Mouse (Mus musculus): ENCODE measurements around the gene Nfix.
A peak's percentile ranks its signal among the peaks of the same experiment; 100 is the strongest.
"Not testable (repeated sequence)": the region's sequence is repeated elsewhere in the genome, so short reads cannot be mapped to it uniquely, and the experiment has no call there.

Gene Nfix

DNA sequence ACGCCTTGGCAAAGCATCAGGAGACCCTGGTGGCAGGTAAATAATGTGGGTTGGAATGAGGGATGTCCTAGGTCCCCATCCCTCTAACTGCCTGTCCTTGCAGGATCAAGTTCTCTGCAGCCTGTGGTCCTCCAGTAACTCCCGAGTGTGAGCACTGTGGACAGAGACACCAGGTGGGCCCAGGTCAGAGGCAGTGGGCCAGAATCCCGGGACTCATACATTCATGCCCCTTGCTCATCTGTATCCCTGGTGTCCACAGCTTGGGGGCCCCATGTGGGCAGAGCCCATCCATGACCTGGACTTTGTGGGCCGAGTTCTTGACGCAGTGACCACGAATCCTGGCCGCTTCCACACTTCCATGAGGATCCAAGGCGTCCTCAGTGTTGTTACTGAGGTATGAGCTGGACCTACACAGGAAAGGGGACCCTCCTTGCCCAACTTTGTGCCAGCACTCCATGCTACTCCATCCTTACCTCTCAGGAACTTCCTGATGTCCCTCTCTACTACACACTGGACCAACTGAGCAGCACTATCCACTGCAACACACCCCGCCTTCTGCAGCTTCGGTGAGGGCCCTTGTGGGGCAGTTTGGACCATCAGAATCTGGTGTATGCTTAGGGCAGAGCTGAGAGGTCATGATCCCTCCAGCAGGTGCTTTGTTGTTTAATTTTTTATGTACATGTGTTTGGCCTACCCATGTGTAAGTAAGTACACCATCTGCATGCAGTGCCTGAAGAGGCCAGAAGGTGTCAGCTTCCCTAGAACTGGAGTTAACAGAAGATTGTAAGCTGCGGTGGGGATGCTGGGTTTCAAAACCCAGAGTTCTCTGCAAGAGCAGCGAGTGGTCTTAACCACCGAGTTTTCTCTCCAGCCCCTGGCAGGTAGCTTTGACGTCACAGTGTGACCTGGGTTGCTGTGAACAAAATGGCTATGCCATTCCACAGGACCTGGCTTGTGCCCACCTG lies 102.7 kb downstream of the Nfix start:
- peak; percentile 83 for DNase-seq

DNA sequence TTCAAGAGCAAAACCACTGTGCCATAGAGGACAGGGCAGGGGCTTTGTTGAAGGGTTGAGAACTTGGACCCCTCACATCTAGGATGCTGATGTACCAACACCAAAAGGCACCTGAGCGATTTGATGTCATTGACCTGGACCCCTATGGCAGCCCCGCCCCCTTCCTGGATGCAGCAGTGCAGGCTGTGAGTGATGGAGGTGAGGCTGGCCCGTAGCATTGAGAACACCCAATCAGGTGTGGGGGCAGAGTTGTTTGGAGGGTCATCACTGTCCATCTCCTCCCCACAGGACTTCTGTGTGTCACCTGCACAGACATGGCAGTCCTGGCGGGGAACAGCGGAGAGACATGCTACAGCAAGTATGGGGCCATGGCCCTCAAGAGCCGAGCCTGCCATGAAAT lies 105.0 kb downstream of the Nfix start:
- no peak for DNase-seq

DNA sequence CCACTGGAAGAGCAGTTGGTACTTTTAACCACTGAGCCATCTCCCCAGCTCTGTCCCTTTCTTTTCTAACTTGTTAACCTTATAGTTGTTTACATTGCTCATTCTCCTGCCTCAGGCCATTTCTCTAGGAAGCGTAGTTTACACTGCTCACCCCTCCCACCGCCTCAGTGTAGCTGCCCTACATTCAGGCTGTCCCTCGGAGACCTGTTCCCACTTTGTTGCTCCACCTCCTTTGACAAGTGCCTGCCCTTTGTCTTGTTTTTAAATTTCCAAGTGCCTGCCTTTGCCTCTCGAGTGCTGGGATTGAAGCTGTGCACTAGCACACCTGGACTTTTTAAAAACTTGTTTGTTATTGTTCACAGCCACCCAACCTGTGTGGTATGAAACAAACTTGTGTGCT lies 106.8 kb downstream of the Nfix start:
- DNase-seq, result no peak

DNA sequence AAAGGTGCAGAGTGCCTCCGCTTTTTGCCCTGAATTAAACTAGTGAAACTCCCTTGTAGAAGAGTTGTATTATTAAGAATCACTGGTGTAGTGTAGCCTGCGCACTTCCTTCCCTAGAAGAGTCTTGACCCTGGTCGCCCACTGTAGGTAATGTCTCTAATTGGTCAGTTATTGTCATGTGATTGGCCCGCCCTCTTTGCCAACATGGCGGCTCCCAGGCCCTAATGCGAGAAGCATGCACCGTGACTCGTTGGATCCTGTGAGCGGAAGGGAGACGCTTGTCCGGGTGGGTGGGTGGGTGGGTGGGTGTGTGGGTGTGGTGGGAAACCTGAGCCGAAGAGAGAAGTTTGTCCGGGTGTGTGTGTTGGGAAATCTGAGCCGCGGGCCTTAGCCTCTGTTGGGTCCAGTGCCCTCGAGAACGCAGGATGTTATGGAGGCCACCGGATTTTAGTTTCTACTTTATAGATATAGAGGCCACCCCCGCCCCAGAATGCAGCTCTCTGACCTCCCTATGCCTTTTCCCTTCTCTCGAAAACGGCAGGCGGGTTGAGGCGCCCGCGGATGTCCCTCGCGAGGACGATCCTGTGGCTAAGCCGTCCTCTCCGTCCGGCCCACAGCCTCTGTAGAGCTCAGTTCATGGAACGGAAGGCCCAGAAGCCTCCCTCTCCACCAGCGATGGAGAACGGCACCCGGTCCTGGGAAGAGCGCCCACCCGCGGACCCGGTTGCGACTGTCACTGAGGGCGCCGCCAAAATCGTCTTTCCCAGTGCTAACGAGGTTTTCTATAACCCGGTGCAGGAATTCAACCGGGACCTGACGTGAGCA lies 110.8 kb downstream of the Nfix start:
- DNase-seq, result peak; percentile 95

DNA sequence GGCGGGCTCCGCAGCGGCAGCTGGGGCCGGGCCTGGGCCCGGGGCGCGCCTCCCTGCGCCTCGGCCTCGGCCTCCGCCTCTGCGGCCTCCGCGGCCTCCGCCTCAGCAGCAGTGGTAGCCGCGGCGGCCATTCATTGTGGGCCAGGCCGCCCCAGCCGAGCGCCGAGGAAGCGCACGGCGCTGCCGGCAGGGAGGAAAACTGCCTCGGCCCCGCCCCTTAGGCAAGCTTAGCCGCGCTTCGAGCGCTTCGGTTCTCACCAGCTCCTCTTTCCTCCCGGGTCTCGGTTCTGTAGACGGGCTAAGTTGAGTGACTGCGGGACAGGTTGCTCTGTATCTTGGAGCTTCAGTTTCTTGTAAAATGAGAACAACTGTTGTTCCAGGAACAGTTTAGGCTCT lies 112.4 kb downstream of the Nfix start, which contains the start of gene Nacc1:
Gene Nacc1 (minus strand): TSS at position 158 of the 396 bp plus-strand sequence.
- DNase-seq, result peak; percentile 95

DNA sequence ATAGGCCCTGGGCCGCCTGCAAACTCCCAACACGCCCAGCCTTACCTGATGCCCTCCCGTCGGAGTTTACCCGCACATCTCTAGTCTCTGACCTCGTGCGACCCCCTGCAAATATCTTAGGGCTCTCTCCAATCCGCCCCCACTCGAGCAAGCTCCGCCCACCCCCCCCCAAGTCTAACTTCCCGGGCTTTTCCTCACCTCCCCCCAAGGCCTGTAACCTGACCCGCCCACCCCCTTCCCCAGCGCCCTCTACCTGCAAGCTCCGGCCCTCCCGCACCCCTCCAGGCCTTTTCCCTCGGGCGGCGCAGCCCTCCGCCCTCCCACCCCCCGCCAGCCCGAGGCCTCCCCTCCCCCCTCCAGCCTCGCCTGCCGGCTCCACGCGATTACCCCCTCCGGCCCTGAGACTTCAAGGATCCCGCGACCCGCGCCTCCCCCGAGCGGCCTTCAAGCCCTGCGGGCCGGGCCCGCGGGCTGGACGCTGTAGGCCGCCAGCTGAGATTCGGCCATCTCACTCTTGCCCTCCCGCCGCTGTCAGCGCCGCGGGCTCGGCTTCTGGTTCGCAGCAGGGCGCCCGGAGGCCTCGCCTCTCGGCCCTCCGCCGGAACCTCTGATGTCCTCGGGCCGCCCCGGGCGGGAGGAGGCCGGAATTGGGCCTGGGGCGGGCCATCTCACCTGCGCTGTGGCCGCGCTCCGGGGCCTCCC lies 113.0 kb downstream of the Nfix start:
- peak; percentile 38 for DNase-seq

DNA sequence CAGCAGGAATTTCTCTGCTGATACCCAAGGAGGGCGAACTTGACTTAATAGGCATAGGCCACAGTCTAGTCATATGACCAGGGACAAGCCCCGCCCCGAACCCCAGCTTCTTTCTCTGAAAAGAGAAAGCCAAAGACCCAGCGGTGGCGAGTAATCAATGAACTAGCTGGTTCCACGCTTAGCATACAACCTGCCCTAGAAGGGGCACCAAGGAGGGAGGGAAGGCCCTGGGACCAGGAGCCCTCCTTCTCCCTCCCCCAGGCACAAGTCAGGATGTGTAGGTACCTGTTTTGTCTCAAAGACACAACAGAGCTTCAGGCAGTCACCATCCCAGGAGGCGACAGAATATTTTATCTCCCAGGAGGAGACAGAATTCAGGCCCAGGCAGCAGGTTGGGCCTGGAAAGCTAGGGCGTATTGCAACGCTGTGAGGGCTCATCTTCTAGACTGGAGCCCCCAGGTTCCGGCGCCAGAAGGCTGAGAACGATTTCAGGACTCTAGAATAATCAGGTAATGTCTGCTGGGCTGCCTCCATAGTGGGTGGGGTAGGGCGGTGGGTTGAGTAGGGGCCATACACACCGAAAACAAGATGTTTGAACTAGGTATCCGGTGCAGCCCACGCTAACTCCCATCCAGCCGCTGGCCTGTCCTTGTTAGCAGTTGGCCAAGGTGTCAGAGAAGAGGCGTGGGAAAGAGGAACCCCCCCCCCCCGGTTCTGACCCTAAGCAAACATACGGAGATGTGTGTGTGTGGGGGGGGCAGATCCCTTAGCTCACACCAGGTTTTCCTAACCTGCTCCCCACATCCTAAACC lies 113.7 kb downstream of the Nfix start, which contains the start of gene Trmt1:
Gene Trmt1 (plus strand): TSS at position 117 of the 812 bp plus-strand sequence.
- peak; percentile 61 for DNase-seq

DNA sequence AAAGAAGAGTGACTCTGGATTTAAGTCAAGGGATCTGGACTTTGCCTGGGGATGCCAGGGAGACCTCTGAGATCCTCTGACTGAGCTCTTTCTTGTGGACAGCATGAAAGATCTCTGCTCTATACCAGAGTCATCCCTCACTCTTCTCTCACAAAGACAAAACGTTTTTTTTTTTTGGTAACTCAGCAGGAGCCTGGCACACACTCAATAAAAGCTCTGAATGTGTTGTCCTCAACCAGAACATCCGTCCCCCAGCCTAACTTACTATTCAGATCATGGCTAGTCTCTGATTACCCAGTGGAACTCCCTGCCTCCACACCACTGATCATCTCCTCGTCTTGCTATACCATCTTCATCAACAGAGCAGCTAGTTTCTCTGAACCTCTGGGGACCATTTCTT lies 115.6 kb downstream of the Nfix start:
- no peak for DNase-seq

DNA sequence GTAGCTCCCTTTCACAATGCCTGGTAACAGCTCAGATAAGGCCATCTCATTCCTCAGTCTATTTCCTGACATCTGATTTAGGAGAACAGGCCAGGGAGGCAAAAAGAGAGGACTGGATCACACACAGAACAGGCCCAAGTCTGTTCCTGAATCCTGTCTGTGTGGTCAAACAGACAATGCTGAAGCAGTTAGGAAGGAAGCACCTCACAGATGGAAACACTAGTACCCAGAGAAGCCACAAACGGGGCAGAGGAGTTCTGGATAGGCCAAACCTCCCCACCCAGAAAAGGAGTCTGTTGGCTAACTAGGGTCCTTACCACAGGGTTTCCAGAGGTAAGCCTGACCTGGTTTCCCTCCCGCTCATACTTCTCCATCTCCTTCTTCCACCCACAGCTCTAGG lies 117.9 kb downstream of the Nfix start:
- DNase-seq, result no peak

DNA sequence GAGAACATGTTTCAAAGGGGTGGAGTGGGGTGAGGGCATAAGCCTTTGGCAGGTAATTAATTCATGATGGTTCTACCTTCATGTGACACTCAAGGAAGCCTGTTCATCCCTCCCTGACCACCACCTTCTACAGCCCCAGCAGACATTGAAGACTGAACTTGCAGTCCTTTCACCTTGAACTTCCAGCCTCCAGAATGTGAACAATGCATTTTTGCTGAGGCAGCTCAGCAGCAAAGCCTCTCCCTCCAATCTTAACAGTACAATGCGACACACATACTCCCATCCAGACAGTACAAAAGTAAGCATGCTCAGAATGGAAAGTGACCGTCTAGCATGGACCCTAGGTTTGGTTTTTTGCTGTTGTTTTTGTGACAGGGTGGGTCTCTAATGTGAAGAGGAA lies 118.7 kb downstream of the Nfix start:
- no peak for DNase-seq

DNA sequence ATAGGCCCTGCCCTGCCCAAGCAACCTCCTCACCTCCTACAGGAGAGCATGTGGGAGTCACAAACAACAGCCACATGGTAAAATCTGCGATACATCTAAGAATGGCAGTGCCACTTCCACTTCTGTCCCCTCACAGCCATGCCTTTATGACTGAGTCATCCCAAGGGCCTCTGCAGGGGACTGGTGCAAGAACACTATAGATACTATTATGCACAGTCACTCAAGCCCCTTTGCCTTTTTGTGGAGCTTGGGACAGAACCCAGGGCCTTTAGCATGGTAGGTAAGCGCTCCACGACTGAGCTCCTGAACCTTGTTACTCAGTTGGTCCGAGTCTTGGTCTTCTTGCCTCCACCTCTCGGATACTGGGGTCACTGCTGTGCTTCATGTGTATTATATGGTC lies 122.8 kb downstream of the Nfix start:
- no peak for DNase-seq

DNA sequence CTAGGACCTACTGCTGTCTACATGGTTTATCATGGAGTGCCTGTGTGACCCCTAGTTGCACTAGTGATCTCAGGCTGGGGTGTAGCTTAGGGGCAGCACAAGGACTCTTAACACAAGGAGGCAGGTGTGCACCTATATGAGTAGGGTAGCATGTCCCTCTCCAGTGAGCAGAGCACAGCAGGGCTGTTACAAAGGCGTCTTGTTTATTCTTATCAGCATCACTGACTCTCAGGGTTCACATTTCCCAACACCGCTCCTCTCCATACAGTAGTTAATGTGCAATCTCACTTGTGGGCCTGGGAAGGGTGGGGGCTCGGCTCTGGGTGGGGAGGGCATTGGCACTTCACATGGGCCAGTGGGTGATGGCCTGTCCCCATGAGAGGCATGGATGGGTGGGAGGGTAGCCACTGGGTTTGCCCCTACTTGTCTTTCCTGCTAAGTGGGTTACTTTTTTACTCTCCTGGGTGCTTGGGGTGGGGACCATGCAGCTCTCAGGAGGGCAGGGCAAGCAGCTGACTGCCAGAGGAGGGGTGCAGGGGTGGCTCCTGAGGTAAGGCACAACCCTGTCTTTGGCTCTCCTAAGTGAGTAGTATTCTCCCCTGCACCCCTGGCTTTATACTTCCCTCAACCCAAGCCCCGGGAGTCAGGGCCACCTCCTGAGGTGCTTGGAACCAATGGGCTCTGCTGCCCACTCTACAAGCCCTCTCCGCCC lies 129.7 kb downstream of the Nfix start:
- DNase-seq, result not testable (repeated sequence)

DNA sequence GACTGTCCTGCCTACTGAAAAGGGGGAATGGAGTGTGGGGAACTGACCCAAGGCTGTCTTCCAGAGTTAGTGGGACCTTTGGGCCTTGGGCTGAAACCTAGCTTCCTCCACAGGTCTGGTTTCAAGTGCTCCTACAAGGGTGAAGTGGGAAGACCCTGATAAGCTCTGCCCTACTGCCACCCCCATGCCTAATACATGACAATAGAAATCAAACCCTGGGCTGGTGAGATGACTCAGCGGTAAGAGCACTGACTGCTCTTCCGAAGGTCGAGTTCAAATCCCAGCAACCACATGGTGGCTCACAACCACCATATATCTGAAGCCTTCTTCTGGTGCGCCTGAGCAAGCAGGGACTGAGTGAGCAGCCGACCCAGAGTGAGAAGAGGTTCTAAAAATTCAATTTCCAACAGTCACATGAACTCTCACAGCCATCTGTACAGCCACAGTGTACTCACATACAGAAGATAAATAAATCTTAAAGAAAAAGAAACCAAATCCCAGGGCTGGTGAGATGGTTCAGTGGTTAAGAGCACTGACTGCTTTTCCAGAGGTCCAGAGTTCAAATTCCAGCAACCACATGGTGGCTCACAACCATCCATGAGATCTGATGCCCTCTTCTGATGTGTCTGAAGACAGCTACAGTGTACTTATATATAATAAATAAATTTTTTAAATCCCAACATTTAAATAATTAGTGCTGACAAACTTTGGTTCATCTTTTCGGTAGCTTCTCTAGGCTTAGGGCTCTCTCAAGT lies 131.2 kb downstream of the Nfix start:
- DNase-seq, result no peak

DNA sequence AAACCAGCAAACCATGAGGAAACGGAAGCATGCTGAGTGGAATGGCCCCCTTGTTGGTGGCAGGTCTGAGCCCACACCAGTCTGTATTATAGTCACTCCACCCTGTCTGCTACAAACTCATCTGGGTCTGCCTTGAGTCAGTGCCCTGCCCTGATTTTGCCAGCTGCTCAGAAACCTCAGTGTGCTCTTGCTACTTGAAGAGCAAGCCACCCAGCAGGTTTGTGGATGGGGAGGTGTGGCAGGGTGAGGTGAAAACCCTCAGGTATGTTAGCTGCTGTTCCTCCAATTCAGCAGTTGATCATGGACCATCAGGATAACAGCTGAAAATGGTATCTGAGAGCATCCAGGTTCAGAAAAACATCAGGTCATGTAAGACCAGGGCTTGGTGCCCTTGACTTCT lies 132.1 kb downstream of the Nfix start:
- DNase-seq, result no peak

DNA sequence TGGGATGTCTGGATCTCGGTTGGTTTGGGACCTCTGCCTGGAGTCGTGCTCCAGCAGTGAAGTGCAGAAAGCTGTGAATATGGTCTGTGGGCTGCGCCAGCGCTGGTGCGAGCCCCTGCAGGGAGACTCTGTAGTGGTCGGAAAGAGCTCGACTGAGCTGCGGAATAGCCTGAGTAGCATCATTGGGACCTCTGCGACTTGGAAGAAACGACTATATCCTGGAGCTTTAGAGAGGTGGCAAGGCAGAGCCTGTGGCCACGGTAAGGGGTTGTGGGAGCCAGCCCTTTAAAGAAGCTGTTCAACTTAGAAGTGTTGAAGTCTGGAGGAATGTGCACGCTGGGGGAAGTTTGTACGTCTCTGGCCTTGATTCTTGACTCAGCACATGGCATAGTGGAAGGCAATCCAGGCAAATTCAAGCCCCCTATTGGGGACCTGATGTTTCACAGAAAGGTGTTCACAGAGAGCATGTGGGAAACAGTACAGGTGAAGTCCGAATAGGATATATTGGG lies 134.7 kb downstream of the Nfix start:
- DNase-seq, result no peak

DNA sequence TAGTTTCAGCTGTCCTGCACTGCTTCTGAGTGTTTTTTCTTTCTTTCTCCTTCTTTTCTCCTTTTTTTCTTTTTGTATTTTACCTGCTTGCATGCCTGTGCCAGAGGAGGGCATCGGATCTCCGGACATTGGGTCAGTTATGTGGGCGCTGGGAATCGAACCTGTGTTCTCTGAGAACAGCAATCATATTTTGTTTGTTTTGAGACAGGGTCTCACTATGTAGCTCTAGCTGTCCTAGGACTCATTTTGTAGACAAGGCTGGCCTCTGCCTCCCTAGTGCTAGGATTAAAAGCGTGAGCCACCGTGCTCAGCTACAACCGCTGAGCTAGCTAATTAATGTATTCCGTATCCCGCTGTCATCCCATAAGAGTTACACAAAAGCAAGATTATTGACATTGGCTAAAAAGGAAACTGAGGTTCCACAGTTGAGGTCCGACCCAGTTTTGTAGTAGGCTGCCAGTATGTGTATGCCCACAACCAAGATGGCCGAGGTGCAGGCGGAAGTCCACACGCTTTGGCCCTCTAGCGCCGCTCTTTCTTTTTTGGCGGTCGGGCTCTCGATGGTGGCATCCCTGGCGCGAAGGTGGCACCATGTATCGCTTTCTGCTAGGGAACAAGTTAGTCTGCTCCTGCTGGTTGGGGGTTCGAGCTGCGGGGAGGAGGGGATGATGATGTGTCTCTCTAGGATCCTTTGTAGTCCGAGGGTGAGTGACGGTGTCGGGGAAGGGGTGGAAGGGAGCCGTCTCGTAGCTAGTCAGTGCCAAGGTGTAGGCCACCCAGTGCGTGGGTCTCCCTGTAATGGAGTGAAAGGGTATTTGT lies 135.4 kb downstream of the Nfix start:
- peak; percentile 87 for DNase-seq

DNA sequence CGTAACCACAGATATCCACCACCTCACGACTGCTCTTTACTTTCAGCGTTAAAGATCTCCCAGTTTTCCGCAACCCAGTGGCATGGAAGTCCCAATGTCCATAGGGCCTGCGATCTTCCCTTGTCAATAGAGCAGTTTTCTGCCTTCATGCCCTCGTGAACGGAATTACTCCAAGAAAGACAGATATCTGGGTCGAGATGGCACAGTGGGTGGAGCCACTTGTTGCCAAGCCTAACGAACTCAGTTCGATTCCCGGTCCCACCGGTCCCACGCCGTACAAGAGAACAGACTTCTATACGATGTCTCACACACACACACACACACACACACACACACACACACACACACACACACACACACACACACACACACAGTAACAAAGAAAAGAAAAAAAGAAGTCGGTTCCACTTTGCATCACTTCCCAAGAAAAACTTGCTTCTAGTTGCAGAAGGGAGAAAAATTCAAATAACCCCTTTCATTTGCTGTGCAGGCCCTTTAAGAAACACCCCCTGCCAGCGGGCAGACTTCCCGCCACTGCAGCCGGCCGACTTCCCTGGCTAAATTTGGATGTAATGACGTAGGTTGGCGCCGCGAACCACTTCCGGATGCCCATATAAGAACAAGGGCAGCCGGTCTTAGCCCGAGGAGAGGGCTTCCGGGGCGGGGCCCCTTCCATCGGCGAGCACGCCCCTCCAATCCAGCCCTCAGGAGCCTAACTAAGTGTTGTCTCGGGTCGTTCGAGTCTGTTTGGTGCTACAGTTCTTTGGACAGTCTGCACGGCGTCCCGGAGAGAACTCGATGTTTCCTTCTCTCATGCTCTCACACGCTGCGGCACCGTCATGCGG lies 136.4 kb downstream of the Nfix start:
- DNase-seq, result peak; percentile 99

DNA sequence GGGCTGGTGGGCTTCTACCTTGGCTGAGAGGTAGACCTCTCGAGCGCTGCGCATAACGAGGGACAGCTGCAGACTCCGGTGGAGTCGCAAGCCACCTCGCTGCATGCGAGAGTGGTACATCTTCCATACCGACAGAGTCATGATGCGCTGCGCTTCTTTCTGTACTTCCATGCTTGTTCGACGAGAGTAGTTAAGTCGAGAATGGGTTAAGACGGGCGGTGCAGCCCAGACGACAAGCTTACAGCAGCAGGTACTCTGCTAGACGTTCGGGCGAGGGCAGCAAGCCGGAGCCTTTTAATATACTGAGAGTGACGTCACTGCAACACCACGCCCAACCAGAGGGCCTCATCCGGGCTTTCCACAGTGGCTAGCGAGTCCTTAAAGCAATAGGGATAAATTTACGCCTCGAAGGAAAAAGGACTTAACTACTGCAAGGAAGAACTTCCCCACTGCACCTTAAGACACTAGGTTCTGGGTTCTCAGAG lies 137.5 kb downstream of the Nfix start, which contains the start of gene Ier2:
Gene Ier2 (minus strand): TSS at position 272 of the 485 bp plus-strand sequence.
- DNase-seq, result peak; percentile 98
